In the genomic region with DNA sequence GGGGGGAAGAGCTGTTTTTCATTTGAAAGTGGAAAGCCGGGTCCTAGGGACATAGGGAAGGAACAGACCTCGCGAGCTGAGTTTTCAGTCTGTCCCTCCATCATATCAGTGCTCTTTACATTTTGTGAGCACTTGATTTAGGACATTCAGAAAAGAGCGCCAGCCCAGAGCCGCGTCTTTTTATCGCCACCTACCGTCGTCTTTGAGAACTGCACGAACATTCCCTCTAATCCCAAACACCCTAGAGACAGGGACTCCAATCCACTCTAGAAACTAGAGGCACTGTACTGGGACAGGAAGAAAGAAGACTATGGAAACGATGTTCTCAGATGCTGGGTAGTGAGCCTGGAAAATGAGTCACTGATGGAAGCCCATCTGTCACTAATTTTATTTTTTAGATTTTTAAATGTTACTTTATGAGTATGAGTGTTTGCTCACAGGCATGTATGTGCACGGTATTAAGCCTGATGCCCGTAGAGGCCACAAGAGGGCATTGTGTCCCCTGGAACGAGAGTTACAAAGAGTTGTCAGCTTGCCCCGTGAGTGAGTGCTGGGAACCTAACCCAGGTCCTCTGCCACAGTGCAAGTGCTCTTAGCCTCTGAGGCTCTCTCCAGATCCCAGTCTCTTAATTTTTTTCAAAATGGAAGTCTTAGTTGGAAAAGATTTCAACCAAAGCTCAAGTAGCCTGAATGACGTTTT, we compare ENCODE assay signal across 8 mouse cellular contexts. TPM values are rescaled to one million over a fixed set of nuclear protein-coding genes. Genes with fewer than 3 reads are reported as not detected.
A peak's percentile ranks its signal among the peaks of the same experiment; 100 is the strongest.
DNase-seq lines count a peak whose midpoint lies in the region; ATAC-seq lines count a peak whose summit lies in the region.

No protein-coding gene starts in this region.

- no peaks in the 10 kb centered on the region for H3K9me3 ChIP-seq in hindbrain, embryonic 10.5 days
- no peaks in the 10 kb centered on the region for H3K9me3 ChIP-seq in hindbrain, embryonic 13.5 days
- H3K9me3 ChIP-seq in forebrain, embryonic 13.5 days (replicated peaks), result no peaks in the 10 kb centered on the region

- no peak overlapping the region for H3K4me2 ChIP-seq in hindbrain, embryonic 13.5 days
- H3K4me2 ChIP-seq in forebrain, embryonic 13.5 days, result peak overlapping the region; percentile 42

- ATAC-seq in hindbrain, embryonic 13.5 days (ENCODE audit: low FRiP score), result no peak
- ATAC-seq in forebrain, embryonic 13.5 days, result peak; percentile 36
- peak; percentile 84 for ATAC-seq in megakaryocyte progenitor cell, adult 5-6 weeks (replicated peaks; ENCODE audit: poor library complexity)

- no peak overlapping the region for H3K4me3 ChIP-seq in hindbrain, embryonic 10.5 days
- no peak overlapping the region for H3K4me3 ChIP-seq in hindbrain, embryonic 13.5 days
- no peak overlapping the region for H3K4me3 ChIP-seq in forebrain, embryonic 13.5 days

- 24% methylated on average over 16 of the region's 16 CpGs for WGBS in hindbrain, embryonic 10.5 days
- 23% methylated on average over 16 of the region's 16 CpGs for WGBS in hindbrain, embryonic 13.5 days
- WGBS in forebrain, embryonic 13.5 days, result 22% methylated on average over 16 of the region's 16 CpGs

- H3K36me3 ChIP-seq in hindbrain, embryonic 10.5 days, result no peaks in the 10 kb centered on the region
- no peaks in the 10 kb centered on the region for H3K36me3 ChIP-seq in hindbrain, embryonic 13.5 days
- no peaks in the 10 kb centered on the region for H3K36me3 ChIP-seq in forebrain, embryonic 13.5 days (ENCODE audit: poor library complexity, severe bottlenecking)

- intact Hi-C loops in heart, postnatal 14 days (cut with DNase I), result loop anchor here (2.0 to 5.0 kb wide), 2 partner anchors 128 to 266 kb away; no protein-coding TSS in a partner anchor

- DNase-seq in hindbrain, embryonic 10.5 days (ENCODE audit: low spot score), result peak; percentile 77
- DNase-seq in c-Kit-positive CD71-positive TER-119-negative erythroid progenitor cells, embryonic 14.5 days (ENCODE audit: low read depth), result peak; percentile 38
- DNase-seq in heart, postnatal 14 days, result peak; percentile 73 to 84
- peak; percentile 50 for DNase-seq in layer of hippocampus, adult 9-11 months
- peak; percentile 46 for DNase-seq in right cerebral cortex, postnatal 25 days

- H3K9ac ChIP-seq in hindbrain, embryonic 13.5 days, result no peak overlapping the region
- H3K9ac ChIP-seq in forebrain, embryonic 13.5 days, result no peak overlapping the region

- H3K4me1 ChIP-seq in hindbrain, embryonic 10.5 days (replicated peaks), result no peaks in the 10 kb centered on the region
- no peaks in the 10 kb centered on the region for H3K4me1 ChIP-seq in hindbrain, embryonic 13.5 days (replicated peaks)
- H3K4me1 ChIP-seq in forebrain, embryonic 13.5 days, result peaks cover 8% of the 10 kb centered on the region

- no peak overlapping the region for H3K27ac ChIP-seq in hindbrain, embryonic 10.5 days
- H3K27ac ChIP-seq in hindbrain, embryonic 13.5 days, result no peak overlapping the region
- H3K27ac ChIP-seq in forebrain, embryonic 13.5 days, result no peak overlapping the region

- H3K27me3 ChIP-seq in hindbrain, embryonic 10.5 days (ENCODE audit: insufficient read depth, poor library complexity, severe bottlenecking), result no peaks in the 10 kb centered on the region
- no peaks in the 10 kb centered on the region for H3K27me3 ChIP-seq in hindbrain, embryonic 13.5 days
- H3K27me3 ChIP-seq in forebrain, embryonic 13.5 days, result no peaks in the 10 kb centered on the region

RNA-seq across cellular contexts. Expression of a gene that starts 11.9 kb away (rescaled TPM):
- 499 and 521 TPM in 2 replicates for polyA plus RNA-seq in hindbrain, embryonic 10.5 days (2016; fragmentation: Nextera tagmentation; extraction: Ambion mirVana)
- 532 and 548 TPM in 2 replicates for polyA plus RNA-seq in hindbrain, embryonic 13.5 days (2015; fragmentation: Nextera tagmentation; extraction: Ambion mirVana)
- polyA plus RNA-seq in forebrain, embryonic 13.5 days (2015; fragmentation: Nextera tagmentation; extraction: Ambion mirVana), result 563 and 585 TPM in 2 replicates
- 100 to 1,000 TPM; 114 to 129 TPM for total RNA-seq in heart, postnatal 14 days (2021)
- total RNA-seq in megakaryocyte progenitor cell, adult 5-6 weeks (2015), result 194 and 211 TPM in 2 replicates
- 141 and 205 TPM in 2 replicates for total RNA-seq in megakaryocyte progenitor cell, adult 5-6 weeks (2017)

RNA-seq across cellular contexts. Expression of a gene that starts 46.3 kb away (rescaled TPM):
- polyA plus RNA-seq in hindbrain, embryonic 10.5 days (2016; fragmentation: Nextera tagmentation; extraction: Ambion mirVana), result 3.0 and 3.9 TPM in 2 replicates
- 4.2 and 4.5 TPM in 2 replicates for polyA plus RNA-seq in hindbrain, embryonic 13.5 days (2015; fragmentation: Nextera tagmentation; extraction: Ambion mirVana)
- polyA plus RNA-seq in forebrain, embryonic 13.5 days (2015; fragmentation: Nextera tagmentation; extraction: Ambion mirVana), result 3.0 TPM in 2 replicates
- 1 to 10 TPM; 6.1 to 8.1 TPM for total RNA-seq in heart, postnatal 14 days (2021)
- 3.9 and 4.5 TPM in 2 replicates for total RNA-seq in megakaryocyte progenitor cell, adult 5-6 weeks (2015)
- total RNA-seq in megakaryocyte progenitor cell, adult 5-6 weeks (2017), result 1.6 and 3.9 TPM in 2 replicates
